ENCODE assay signal across 24 mouse cellular contexts in genomic region chr6:68813346-68813745, GRCm38 (mm10).
DNase-seq lines count a peak whose midpoint lies in the region; ATAC-seq and TF ChIP-seq lines count a peak whose summit lies in the region.
"Had no signal": no experiment of that assay in that cellular context is flagged by ENCODE, and none has a peak within 500 bp of the region (broad histone marks: within the 10 kb centered on the region; RNA-seq: fewer than 3 reads in every experiment).

No protein-coding gene starts in this region.

- no peaks in the 10 kb centered on the region for H3K4me1 ChIP-seq in embryonic facial prominence, embryonic 14.5 days (ENCODE audit: control insufficient read depth, insufficient read depth, low read length)
- H3K4me1 ChIP-seq in embryonic facial prominence, embryonic 10.5 days: no peaks in the 10 kb centered on the region
- H3K4me1 ChIP-seq in ES-Bruce4 (ENCODE audit: control insufficient read depth, insufficient read depth, low read length): no peaks in the 10 kb centered on the region
- H3K4me1 ChIP-seq: embryonic facial prominence, embryonic 13.5 days; forebrain, embryonic 13.5 days; forebrain, embryonic 15.5 days had no signal

- WGBS in embryonic facial prominence, embryonic 14.5 days: 79% methylated on average over 3 of the region's 3 CpGs
- 77% methylated on average over 3 of the region's 3 CpGs for WGBS in embryonic facial prominence, embryonic 10.5 days

- no peaks in the 10 kb centered on the region for H3K36me3 ChIP-seq in embryonic facial prominence, embryonic 14.5 days (ENCODE audit: control insufficient read depth, insufficient read depth, low read length)
- H3K36me3 ChIP-seq in embryonic facial prominence, embryonic 10.5 days (replicated peaks): no peaks in the 10 kb centered on the region
- H3K36me3 ChIP-seq in ES-Bruce4 (ENCODE audit: control insufficient read depth, insufficient read depth, low read length, poor library complexity, severe bottlenecking): no peaks in the 10 kb centered on the region; the same call in 1 of the 2 replicates
- H3K36me3 ChIP-seq: embryonic facial prominence, embryonic 13.5 days; forebrain, embryonic 15.5 days; G1E had no signal

- TF ChIP-seq EP300 in ES-Bruce4 (IDR thresholded peaks at IDR 0.05; ENCODE audit: insufficient read depth, low read depth, low read length): no peak

- H3K27ac ChIP-seq in embryonic facial prominence, embryonic 14.5 days (replicated peaks; ENCODE audit: low read depth, low read length): no peak overlapping the region
- H3K27ac ChIP-seq in embryonic facial prominence, embryonic 10.5 days (replicated peaks): no peak overlapping the region
- peak overlapping the region; percentile 69; the same call in 1 of the 2 replicates for H3K27ac ChIP-seq in ES-Bruce4 (ENCODE audit: insufficient read depth, low read length)
- H3K27ac ChIP-seq: embryonic facial prominence, embryonic 13.5 days; forebrain, embryonic 13.5 days; forebrain, embryonic 15.5 days had no signal

- no peak for ATAC-seq in embryonic facial prominence, embryonic 14.5 days (ENCODE audit: low read depth)
- ATAC-seq: activated CD4-positive, CD25-positive, alpha-beta regulatory T cell, adult 4 months; CD4-positive, CD25-positive, alpha-beta regulatory T cell, adult 4 months; forebrain, embryonic 13.5 days; forebrain, embryonic 15.5 days; forebrain, postnatal 0 days; Patski had no signal

- no peak for TF ChIP-seq CTCF in ES-Bruce4 (IDR thresholded peaks at IDR 0.05; ENCODE audit: low read depth, low read length)

- no peak overlapping the region for H3K9ac ChIP-seq in embryonic facial prominence, embryonic 14.5 days (ENCODE audit: low read depth, low read length)
- H3K9ac ChIP-seq in ES-Bruce4 (ENCODE audit: low read depth, poor library complexity, severe bottlenecking): no peak overlapping the region
- H3K9ac ChIP-seq: embryonic facial prominence, embryonic 13.5 days; forebrain, embryonic 13.5 days; forebrain, embryonic 15.5 days; forebrain, postnatal 0 days had no signal

- TF ChIP-seq POLR2A in ES-Bruce4 (IDR thresholded peaks at IDR 0.05; ENCODE audit: insufficient read depth, low read length): no peak

- no peak overlapping the region for H3K4me2 ChIP-seq in embryonic facial prominence, embryonic 14.5 days (ENCODE audit: low read depth, low read length)
- H3K4me2 ChIP-seq: embryonic facial prominence, embryonic 13.5 days; forebrain, embryonic 13.5 days; forebrain, embryonic 15.5 days had no signal

- DNase-seq in embryonic facial prominence, embryonic 14.5 days (ENCODE audit: low spot score): peak; percentile 16
- DNase-seq in embryonic facial prominence, embryonic 10.5 days (ENCODE audit: low spot score): no peak
- DNase-seq in R1 (ENCODE audit: low read depth, low spot score): peak; percentile 90
- DNase-seq in testis, postnatal 10 days (ENCODE audit: low spot score): no peak
- DNase-seq in cerebellum, adult 18-20 months: no peak
- DNase-seq: adrenal gland, adult 8-10 months; adrenal gland, postnatal 14 days; adrenal gland, postnatal 36 days; B cell, adult 2 months; cerebellum, adult 11 months; cerebellum, adult 2 months; cerebellum, adult 9-10 months; cerebellum, postnatal 10 days; cerebellum, postnatal 25 days; forebrain, postnatal 0 days had no signal

- no peak overlapping the region for H3K4me3 ChIP-seq in embryonic facial prominence, embryonic 14.5 days (ENCODE audit: low read depth, low read length)
- H3K4me3 ChIP-seq in embryonic facial prominence, embryonic 10.5 days: no peak overlapping the region
- H3K4me3 ChIP-seq in ES-Bruce4 (ENCODE audit: low read depth, low read length): no peak overlapping the region
- H3K4me3 ChIP-seq: embryonic facial prominence, embryonic 13.5 days; forebrain, embryonic 13.5 days; forebrain, embryonic 15.5 days had no signal

- H3K9me3 ChIP-seq in embryonic facial prominence, embryonic 14.5 days (ENCODE audit: control insufficient read depth, low read length): no peaks in the 10 kb centered on the region
- 0 out of 2 replicates have a peak, but pooled peaks cover under 1% of the 10 kb centered on the region for H3K9me3 ChIP-seq in embryonic facial prominence, embryonic 10.5 days
- peaks cover 40% of the 10 kb centered on the region for H3K9me3 ChIP-seq in ES-Bruce4 (replicated peaks; ENCODE audit: control insufficient read depth, insufficient read depth, low read length, poor library complexity, severe bottlenecking)
- H3K9me3 ChIP-seq: embryonic facial prominence, embryonic 13.5 days; forebrain, embryonic 13.5 days; forebrain, embryonic 15.5 days had no signal

- H3K27me3 ChIP-seq in embryonic facial prominence, embryonic 14.5 days (replicated peaks; ENCODE audit: control insufficient read depth, insufficient read depth, low read length): no peaks in the 10 kb centered on the region
- no peaks in the 10 kb centered on the region for H3K27me3 ChIP-seq in embryonic facial prominence, embryonic 10.5 days (replicated peaks; ENCODE audit: low read depth, poor library complexity, severe bottlenecking)
- H3K27me3 ChIP-seq in ES-Bruce4 (ENCODE audit: control insufficient read depth, insufficient read depth, low read length, poor library complexity, severe bottlenecking): no peaks in the 10 kb centered on the region
- H3K27me3 ChIP-seq: CH12.LX; embryonic facial prominence, embryonic 13.5 days; forebrain, embryonic 13.5 days; forebrain, embryonic 15.5 days; Patski had no signal

Comparison
In these comparisons a context has a peak if more than half of its experiments do, and no peak if none do; other contexts are left out.
1. DNase-seq: peak in embryonic facial prominence, embryonic 14.5 days (single experiment) and R1 (single experiment); none in embryonic facial prominence, embryonic 10.5 days (single experiment), testis, postnatal 10 days (single experiment) and cerebellum, adult 18-20 months (0 of 2).